Mouse (Mus musculus): ENCODE data around the gene Tfip11. TPM values are rescaled to one million over a fixed set of nuclear protein-coding genes. Genes with fewer than 3 reads are reported as not detected.

Gene Tfip11
- polyA plus RNA-seq, 1 experiment = 31.6 TPM

- peak overlapping the region; percentile 82 for H3K4me3 ChIP-seq (ENCODE audit: control insufficient read depth, low read depth, low read length)
- peak overlapping the region; percentile 29; the same call in 1 of the 2 replicates for H3K27ac ChIP-seq (ENCODE audit: control insufficient read depth, insufficient read depth, low read depth, low read length)
- no peaks in the 10 kb centered on the region for H3K27me3 ChIP-seq (ENCODE audit: control insufficient read depth, insufficient read depth, low read length)
- no peak for TF ChIP-seq POLR2A (IDR thresholded peaks at IDR 0.05; ENCODE audit: control insufficient read depth, low read depth, low read length)
- no peak for TF ChIP-seq CTCF (IDR thresholded peaks at IDR 0.05; ENCODE audit: control insufficient read depth, insufficient read depth, insufficient replicate concordance, low read depth, low read length)
- H3K36me3 ChIP-seq (ENCODE audit: control insufficient read depth, insufficient read depth, low read length) = no peaks in the 10 kb centered on the region
- peaks cover 9% of the 10 kb centered on the region for H3K4me1 ChIP-seq (ENCODE audit: control insufficient read depth, insufficient read depth, low read length)
Observed at GRCm38 (mm10) chr5:112355493-112355892, 29.3 kb downstream of the Tfip11 start.

GRCm38 (mm10) chr5:112355910-112356309 lies 29.8 kb downstream of the Tfip11 start, which contains the start of gene Gm6583:
Gene Gm6583 (minus strand): TSS chr5:112356033.
- TF ChIP-seq POLR2A (IDR thresholded peaks at IDR 0.05; ENCODE audit: control insufficient read depth, low read depth, low read length) (no peak; the same call in 1 of the 2 replicates), CTCF (IDR thresholded peaks at IDR 0.05; ENCODE audit: control insufficient read depth, insufficient read depth, insufficient replicate concordance, low read depth, low read length) (no peak)
- no peaks in the 10 kb centered on the region for H3K36me3 ChIP-seq (ENCODE audit: control insufficient read depth, insufficient read depth, low read length)

DNA sequence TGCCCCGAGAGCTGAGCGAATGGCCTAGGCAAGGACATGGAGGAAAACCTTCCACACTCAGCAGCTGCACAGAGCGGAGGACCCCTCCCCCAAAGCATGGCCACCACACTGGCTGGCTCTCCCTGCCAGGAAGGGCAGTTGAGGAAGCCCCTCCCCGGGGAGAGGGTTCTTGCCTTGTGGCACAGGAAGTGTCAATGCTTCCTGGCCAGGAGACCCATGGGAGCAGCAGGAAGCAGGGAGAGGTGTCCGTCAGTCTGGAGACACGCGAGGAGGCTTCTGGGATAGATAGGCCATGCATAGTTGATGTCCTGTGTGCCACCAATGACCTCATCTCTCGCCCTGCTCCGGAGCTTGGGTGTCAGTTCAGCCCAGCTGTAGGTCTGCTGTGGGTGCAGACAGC lies 30.2 kb downstream of the Tfip11 start:
- H3K4me3 ChIP-seq (ENCODE audit: control insufficient read depth, low read depth, low read length) = peak overlapping the region; percentile 50
- H3K4me1 ChIP-seq (ENCODE audit: control insufficient read depth, insufficient read depth, low read length) = peaks cover 9% of the 10 kb centered on the region
- H3K27ac ChIP-seq (ENCODE audit: control insufficient read depth, insufficient read depth, low read depth, low read length) = no peak overlapping the region
- no peaks in the 10 kb centered on the region for H3K36me3 ChIP-seq (ENCODE audit: control insufficient read depth, insufficient read depth, low read length)
- TF ChIP-seq CTCF (IDR thresholded peaks at IDR 0.05; ENCODE audit: control insufficient read depth, insufficient read depth, insufficient replicate concordance, low read depth, low read length) = no peak
- no peak for TF ChIP-seq POLR2A (IDR thresholded peaks at IDR 0.05; ENCODE audit: control insufficient read depth, low read depth, low read length)
- no peaks in the 10 kb centered on the region for H3K27me3 ChIP-seq (ENCODE audit: control insufficient read depth, insufficient read depth, low read length)

More at GRCm38 (mm10) chr5:112355910-112356309, 29.8 kb downstream of the Tfip11 start, which contains the start of gene Gm6583:
- H3K4me3 ChIP-seq (ENCODE audit: control insufficient read depth, low read depth, low read length) = peak within 1 kb of the TSS; percentile 82
- peaks cover 9% of the 10 kb centered on the region for H3K4me1 ChIP-seq (ENCODE audit: control insufficient read depth, insufficient read depth, low read length)
- no peaks in the 10 kb centered on the region for H3K27me3 ChIP-seq (ENCODE audit: control insufficient read depth, insufficient read depth, low read length)
- H3K27ac ChIP-seq (ENCODE audit: control insufficient read depth, insufficient read depth, low read depth, low read length) = peak within 1 kb of the TSS; percentile 29; the same call in 1 of the 2 replicates

GRCm38 (mm10) chr5:112359520-112359919 lies 33.4 kb downstream of the Tfip11 start:
- TF ChIP-seq POLR2A (IDR thresholded peaks at IDR 0.05; ENCODE audit: control insufficient read depth, low read depth, low read length) = no peak
- TF ChIP-seq CTCF (IDR thresholded peaks at IDR 0.05; ENCODE audit: control insufficient read depth, insufficient read depth, insufficient replicate concordance, low read depth, low read length) = no peak
- Histone ChIP-seq H3K27ac (ENCODE audit: control insufficient read depth, insufficient read depth, low read depth, low read length) (no peak overlapping the region), H3K4me3 (ENCODE audit: control insufficient read depth, low read depth, low read length) (no peak overlapping the region), H3K27me3 (ENCODE audit: control insufficient read depth, insufficient read depth, low read length) (no peaks in the 10 kb centered on the region), H3K4me1 (ENCODE audit: control insufficient read depth, insufficient read depth, low read length) (peaks cover 9% of the 10 kb centered on the region), H3K36me3 (ENCODE audit: control insufficient read depth, insufficient read depth, low read length) (no peaks in the 10 kb centered on the region)

GRCm38 (mm10) chr5:112360077-112360476 lies 33.9 kb downstream of the Tfip11 start:
- TF ChIP-seq POLR2A (IDR thresholded peaks at IDR 0.05; ENCODE audit: control insufficient read depth, low read depth, low read length) (no peak), CTCF (IDR thresholded peaks at IDR 0.05; ENCODE audit: control insufficient read depth, insufficient read depth, insufficient replicate concordance, low read depth, low read length) (no peak)
- no peaks in the 10 kb centered on the region for H3K36me3 ChIP-seq (ENCODE audit: control insufficient read depth, insufficient read depth, low read length)

GRCm38 (mm10) chr5:112364184-112364797 lies 38.1 kb downstream of the Tfip11 start:
- Histone ChIP-seq H3K4me3 (ENCODE audit: control insufficient read depth, low read depth, low read length) (no peak overlapping the region), H3K4me1 (ENCODE audit: control insufficient read depth, insufficient read depth, low read length) (no peaks in the 10 kb centered on the region), H3K27ac (ENCODE audit: control insufficient read depth, insufficient read depth, low read depth, low read length) (no peak overlapping the region), H3K27me3 (ENCODE audit: control insufficient read depth, insufficient read depth, low read length) (no peaks in the 10 kb centered on the region), H3K36me3 (ENCODE audit: control insufficient read depth, insufficient read depth, low read length) (no peaks in the 10 kb centered on the region)
- TF ChIP-seq POLR2A (IDR thresholded peaks at IDR 0.05; ENCODE audit: control insufficient read depth, low read depth, low read length) = no peak
- TF ChIP-seq CTCF (IDR thresholded peaks at IDR 0.05; ENCODE audit: control insufficient read depth, insufficient read depth, insufficient replicate concordance, low read depth, low read length) = no peak

More at GRCm38 (mm10) chr5:112360077-112360476, 33.9 kb downstream of the Tfip11 start:
- Histone ChIP-seq H3K27ac (ENCODE audit: control insufficient read depth, insufficient read depth, low read depth, low read length) (no peak overlapping the region), H3K4me3 (ENCODE audit: control insufficient read depth, low read depth, low read length) (no peak overlapping the region), H3K27me3 (ENCODE audit: control insufficient read depth, insufficient read depth, low read length) (no peaks in the 10 kb centered on the region), H3K4me1 (ENCODE audit: control insufficient read depth, insufficient read depth, low read length) (peaks cover 9% of the 10 kb centered on the region)

DNA sequence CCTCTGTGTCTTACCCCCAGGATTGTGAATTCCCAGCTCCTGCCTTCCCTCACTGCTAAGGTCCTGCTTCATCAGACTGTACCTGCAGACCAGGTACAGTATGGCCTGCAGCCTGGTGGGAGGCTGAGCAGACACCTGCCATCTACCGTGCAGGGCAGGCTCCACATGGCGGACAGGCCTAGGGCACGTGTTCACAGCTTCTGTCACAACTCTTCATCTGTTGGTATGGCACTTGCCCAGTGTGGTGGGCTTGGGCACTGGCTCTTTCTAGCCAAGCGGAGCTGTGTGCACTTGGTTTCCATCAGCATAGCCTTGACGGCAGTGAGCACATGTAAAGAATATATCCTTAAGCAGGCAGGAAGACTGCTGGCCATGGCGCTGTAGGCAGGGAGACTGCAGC lies 40.7 kb downstream of the Tfip11 start:
- H3K27ac ChIP-seq (ENCODE audit: control insufficient read depth, insufficient read depth, low read depth, low read length) = no peak overlapping the region
- no peaks in the 10 kb centered on the region for H3K27me3 ChIP-seq (ENCODE audit: control insufficient read depth, insufficient read depth, low read length)
- TF ChIP-seq POLR2A (IDR thresholded peaks at IDR 0.05; ENCODE audit: control insufficient read depth, low read depth, low read length) (no peak), CTCF (IDR thresholded peaks at IDR 0.05; ENCODE audit: control insufficient read depth, insufficient read depth, insufficient replicate concordance, low read depth, low read length) (no peak)
- peaks cover 2% of the 10 kb centered on the region; the same call in 1 of the 2 replicates for H3K4me1 ChIP-seq (ENCODE audit: control insufficient read depth, insufficient read depth, low read length)
- no peak overlapping the region for H3K4me3 ChIP-seq (ENCODE audit: control insufficient read depth, low read depth, low read length)
- no peaks in the 10 kb centered on the region for H3K36me3 ChIP-seq (ENCODE audit: control insufficient read depth, insufficient read depth, low read length)
